Mouse (Mus musculus) CH12.LX (cell line): ENCODE measurements at regions not wholly inside any gene's neighbourhood (a gene's known extent, or its start where the extent isn't known, plus 50 kb on each side); places are given as distances from the start of the nearest gene placed in this dataset.
"Not testable (repeated sequence)": the region's sequence is repeated elsewhere in the genome, so short reads cannot be mapped to it uniquely, and the experiment has no call there.

ENCODE experiments used
- CTCF ChIP-seq, 2 experiments: IDR thresholded peaks in 1 of 2; conservative IDR thresholded peaks in 1 of 2; 2 replicates each; pipeline ENCODE4 v1.5.1; 2011 to 2012; ENCODE audit warnings: low read depth in 2 of 2, low read length in 2 of 2, improper control_type of control experiment in 1 of 2, inconsistent platforms in 1 of 2, mild to moderate bottlenecking in 1 of 2, moderate library complexity in 1 of 2
- EP300 ChIP-seq: IDR thresholded peaks from 2 replicates; pipeline ENCODE4 v1.6.1; 2011; ENCODE audit warnings: low read length, improper control_type of control experiment
- HCFC1 ChIP-seq: IDR thresholded peaks from 2 replicates; pipeline ENCODE4 v1.6.1; 2012; ENCODE audit warnings: low read depth, mild to moderate bottlenecking, inconsistent platforms, low read length, improper control_type of control experiment
- IRF4 ChIP-seq: IDR thresholded peaks from 2 replicates; pipeline ENCODE4 v1.6.1; 2014; ENCODE audit warnings: low read depth, mild to moderate bottlenecking, inconsistent platforms, low read length, improper control_type of control experiment
- JUN ChIP-seq: IDR thresholded peaks from 2 replicates; pipeline ENCODE4 v1.6.1; 2011; ENCODE audit warnings: low read depth, mild to moderate bottlenecking, low read length, improper control_type of control experiment, moderate library complexity; ENCODE audit not compliant: insufficient read depth
- KAT2A ChIP-seq: IDR thresholded peaks from 2 replicates; pipeline ENCODE4 v1.6.1; 2012; ENCODE audit warnings: low read length, improper control_type of control experiment, inconsistent platforms; ENCODE audit not compliant: insufficient replicate concordance
- NRF1 ChIP-seq: IDR thresholded peaks from 2 replicates; pipeline ENCODE4 v1.6.1; 2014; ENCODE audit warnings: low read depth, mild to moderate bottlenecking, inconsistent platforms, low read length, improper control_type of control experiment, moderate library complexity
- POLR2AphosphoS2 ChIP-seq: IDR thresholded peaks from 2 replicates; pipeline ENCODE4 v1.6.1; 2011; ENCODE audit warnings: low read depth, low read length, improper control_type of control experiment

GRCm38 (mm10) chr17:58775451-58775850, 215.7 kb downstream of the Pdzph1 start:
- TF ChIP-seq EP300; CTCF (conservative IDR thresholded peaks at IDR 0.05 in 1 of 2, IDR thresholded peaks at IDR 0.05 in 1 of 2; ENCODE audit: low read depth in 2 of 2, low read length in 2 of 2); POLR2AphosphoS2; JUN; IRF4; HCFC1; NRF1; KAT2A: not testable (repeated sequence)
